Mouse (Mus musculus): Measurements from ENCODE around the gene Hist1h2be.

Hist1h2be gene

GRCm38 (mm10) chr13:23620733-23621531 is at the start of gene Hist1h2be:
Gene Hist1h2be (minus strand): TSS chr13:23621124.
- peak; percentile 53 to 59 for DNase-seq (ENCODE audit: low spot score in 2 of 2)

DNA sequence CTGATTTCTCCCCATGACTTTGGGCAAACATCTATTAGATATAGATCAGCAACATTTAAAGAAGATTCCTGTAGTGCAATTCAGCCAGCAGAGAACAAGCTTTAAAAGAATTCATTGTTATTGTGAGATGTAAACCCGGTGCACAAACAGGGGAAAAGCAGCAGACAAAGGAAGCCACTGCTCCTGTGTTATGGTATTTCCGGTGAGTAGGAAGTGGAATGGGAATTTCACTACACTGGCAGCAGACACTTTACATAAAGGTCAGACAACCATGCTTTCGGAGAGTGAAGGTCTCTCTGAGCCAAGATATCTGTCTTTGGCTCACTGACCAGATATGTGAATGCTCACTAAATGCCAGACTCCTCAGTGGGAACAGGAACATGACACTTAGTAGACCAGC is 41.6 kb upstream of the Hist1h2be start:
- no peak for DNase-seq (ENCODE audit: low spot score in 2 of 2)

DNA sequence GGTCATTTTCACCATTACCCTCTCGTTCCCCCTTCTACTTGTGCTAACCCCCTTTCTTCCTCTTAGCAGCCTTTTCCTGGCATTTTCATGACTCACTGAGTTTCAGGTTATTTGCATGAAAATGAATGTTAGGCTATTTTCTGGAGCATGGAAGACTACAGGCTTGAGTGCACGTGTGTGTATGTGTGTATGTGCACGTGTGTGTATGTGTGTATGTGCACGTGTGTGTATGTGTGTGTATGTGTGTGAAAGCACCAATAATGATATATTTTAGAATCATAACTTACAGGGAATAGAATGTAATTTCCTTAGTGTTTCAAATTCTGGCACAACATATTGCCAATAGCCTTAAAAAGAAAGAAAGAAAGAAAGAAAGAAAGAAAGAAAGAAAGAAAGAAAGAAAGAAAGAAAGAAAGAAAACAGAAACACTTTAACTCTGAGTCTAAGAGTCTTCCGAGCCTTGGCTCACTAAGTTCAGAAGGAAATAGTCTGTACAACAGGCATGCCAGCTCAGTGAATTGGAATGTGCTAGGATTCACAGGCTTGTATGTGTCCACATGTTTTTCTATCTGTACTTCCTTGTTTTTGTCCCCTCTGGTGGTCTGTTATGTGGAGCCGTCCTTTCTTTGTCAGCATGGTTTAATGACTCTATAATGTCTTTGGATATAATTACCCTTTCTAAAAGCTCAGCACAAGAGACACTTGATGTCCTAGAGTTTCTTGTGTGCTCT is 38.9 kb upstream of the Hist1h2be start:
- no peak for DNase-seq (ENCODE audit: low spot score in 2 of 2)

- DNase-seq (ENCODE audit: low spot score in 2 of 2), result no peak
These were observed 9.7 kb upstream of the Hist1h2be start for GRCm38 (mm10) chr13:23630653-23631052.

DNA sequence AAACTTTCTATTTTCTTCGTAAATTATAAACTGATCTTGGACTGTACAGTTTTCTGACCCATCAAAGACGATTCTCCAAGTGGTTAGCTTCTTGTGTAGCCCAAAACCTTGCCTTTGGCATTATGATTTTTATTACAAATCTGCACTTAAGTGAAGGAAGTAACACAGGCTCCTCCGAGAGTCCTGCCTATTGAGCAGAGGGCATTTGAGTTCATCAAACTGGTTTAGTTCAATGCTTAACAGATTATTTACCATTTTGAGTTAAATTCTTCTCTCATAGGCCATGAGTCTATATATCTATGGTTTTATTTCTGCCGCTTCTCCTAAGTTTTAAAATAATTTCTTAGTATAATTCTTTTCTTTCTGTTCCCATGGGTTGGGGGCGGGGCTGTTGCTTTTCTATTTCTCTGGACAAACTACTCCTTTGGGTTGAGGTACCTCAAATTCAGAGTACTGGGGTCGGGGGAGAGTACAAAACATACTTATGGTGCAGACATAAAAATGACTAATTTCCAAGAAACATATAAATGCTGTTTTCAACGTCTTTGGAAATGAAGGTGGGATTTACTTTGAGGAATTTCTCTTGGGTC is 2.0 kb upstream of the Hist1h2be start:
- DNase-seq (ENCODE audit: low spot score in 2 of 2), result no peak

- peak; percentile 76 to 83 for DNase-seq (ENCODE audit: low spot score in 2 of 2)
These were observed 1.3 kb upstream of the Hist1h2be start, which contains the start of gene Hist1h1e for GRCm38 (mm10) chr13:23622175-23622671. Gene Hist1h1e (minus strand): TSS chr13:23622558.

- peak; percentile 10 to 48 for DNase-seq (ENCODE audit: low spot score in 2 of 2)
These were observed 729 bp upstream of the Hist1h2be start for GRCm38 (mm10) chr13:23621532-23622174.

DNA sequence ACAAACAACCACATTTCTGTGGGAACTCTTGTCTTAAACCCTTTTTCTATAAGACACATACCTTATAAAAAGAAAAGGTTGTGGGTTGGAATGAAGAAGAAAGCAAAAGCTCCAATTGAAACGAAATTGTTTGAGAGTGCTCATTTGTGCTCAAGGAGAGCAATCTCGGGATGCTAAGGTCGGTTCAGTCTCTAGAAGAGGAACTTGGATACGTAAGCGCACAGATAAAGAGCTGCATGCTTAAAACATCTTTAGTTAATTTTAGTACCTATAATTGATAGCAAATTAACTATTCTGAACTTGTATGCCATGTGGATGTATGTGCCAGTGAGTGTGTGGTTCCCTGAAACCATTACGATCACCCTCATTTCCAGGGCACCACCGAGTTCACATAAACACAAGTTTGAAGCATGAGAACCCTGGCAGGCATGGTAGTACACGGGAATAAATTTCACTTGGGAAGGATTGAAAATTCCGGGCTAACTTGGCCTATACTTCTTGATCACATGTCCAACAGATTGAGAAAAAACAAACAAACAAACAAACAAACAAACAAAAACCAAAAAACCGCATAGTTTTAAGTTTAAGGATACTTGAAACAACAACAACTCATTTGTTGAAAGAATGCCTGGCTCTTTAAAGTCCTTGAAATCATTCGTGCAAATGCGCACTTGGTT is 730 bp downstream of the Hist1h2be start:
- DNase-seq (ENCODE audit: low spot score in 2 of 2), result no peak

DNA sequence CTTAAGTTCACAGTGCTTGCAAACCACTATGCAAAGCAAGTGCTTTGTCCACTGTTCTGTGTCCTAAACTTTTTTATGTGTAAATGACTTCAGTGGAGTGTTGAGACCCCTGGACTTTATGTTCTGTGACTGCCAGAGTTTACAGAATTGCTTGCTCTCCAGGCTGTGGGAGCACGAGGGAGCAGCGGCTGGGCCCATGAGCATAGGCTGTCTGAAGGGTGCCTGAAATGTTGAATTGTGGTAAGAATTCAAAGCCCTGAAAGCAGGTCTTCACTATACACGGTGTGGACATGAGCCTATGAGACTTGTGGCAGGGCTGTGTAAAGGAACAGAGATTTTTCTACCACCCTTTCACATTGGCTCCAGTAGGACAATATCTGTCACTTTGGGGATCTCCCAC is 9.3 kb downstream of the Hist1h2be start:
- no peak for DNase-seq (ENCODE audit: low spot score in 2 of 2)

DNA sequence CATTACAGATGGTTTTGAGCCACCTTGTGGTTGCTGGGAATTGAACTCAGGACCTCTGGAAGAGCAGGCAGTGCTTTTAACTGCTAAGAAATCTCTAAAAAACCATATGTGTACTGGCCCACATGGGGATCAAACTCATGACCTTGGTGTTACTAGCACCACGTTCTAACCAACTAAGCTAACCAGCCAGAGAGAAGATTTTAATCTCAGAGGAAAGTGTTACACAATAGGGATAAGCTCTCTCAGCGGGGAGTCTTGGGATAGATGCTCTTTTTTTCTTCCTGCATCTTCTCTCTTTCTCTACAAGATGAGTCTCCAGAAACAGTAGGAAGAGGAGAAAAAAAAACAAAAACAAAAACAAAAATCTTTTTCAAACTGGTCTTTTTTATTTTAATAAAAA is 10.5 kb downstream of the Hist1h2be start:
- DNase-seq (ENCODE audit: low spot score in 2 of 2), result no peak

GRCm38 (mm10) chr13:23609844-23610243 is 11.1 kb downstream of the Hist1h2be start:
- DNase-seq (ENCODE audit: low spot score in 2 of 2), result no peak

GRCm38 (mm10) chr13:23609209-23609608 is 11.7 kb downstream of the Hist1h2be start:
- no peak for DNase-seq (ENCODE audit: low spot score in 2 of 2)

DNA sequence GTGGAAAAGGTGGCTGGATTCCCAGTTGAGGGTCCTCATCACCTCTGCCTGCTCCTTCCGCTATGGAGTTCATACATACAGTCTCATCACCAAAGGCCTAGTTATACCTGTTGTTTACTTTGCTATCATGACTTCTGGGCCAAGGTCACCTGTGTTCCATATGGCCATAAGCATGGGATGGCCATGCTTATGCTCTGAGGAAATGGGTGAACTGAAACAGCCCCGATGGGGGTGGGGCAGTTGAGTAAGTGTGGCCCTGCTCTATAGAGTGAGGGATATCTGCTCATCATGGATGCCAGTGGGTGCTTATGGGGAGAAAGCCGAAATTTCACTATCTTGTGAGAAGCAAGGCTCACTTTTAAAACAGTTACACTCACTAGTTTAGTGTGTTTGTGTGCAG is 15.9 kb downstream of the Hist1h2be start:
- no peak for DNase-seq (ENCODE audit: low spot score in 2 of 2)

DNA sequence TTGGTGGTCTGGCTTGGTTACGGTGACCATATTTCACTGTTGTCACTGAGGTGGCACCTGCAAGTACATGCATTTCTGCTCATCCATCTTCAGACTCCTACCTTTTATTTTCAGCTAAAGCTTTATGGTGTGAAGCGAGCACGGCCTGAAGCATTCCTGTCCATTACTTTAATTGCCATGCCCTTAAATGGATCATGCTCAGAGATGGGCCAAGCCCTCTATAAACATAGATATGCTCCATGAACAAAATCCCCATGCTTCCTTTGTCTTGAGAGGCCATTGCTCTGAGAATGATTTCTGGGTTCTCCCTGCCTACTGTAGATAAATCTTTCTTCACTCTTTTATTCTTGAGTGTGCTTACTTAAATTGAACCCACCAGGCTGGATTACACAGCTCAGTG is 16.5 kb downstream of the Hist1h2be start:
- DNase-seq (ENCODE audit: low spot score in 2 of 2), result no peak

DNA sequence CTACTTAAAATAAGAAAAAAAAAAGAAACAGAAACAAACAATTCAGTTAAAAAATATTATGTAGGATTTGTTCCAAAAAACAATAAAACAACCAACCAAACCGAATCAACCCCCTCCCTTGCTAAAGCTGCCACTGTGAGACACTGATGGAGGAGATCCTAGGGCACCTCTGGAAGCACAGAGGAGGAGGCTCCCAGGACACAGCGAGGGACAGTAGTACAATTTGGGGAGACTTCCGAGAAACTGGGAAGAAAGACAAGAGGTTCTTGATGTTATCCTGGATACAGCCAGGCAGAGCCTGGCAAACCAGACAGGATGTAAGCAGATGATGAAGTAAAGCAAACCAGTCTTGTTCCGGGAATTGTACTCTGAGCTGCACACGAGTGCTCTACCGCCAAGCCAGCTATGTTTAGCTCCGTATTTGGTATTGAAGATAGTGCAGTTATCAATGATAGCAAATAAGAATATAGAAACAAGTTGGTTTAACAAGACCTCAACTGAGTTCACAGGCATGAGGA is 17.7 kb downstream of the Hist1h2be start:
- no peak for DNase-seq (ENCODE audit: low spot score in 2 of 2)

- peak; percentile 43 to 67 for DNase-seq (ENCODE audit: low spot score in 2 of 2)
These were observed 23.0 kb downstream of the Hist1h2be start for GRCm38 (mm10) chr13:23597957-23598356.

GRCm38 (mm10) chr13:23595622-23596372 is 25.1 kb downstream of the Hist1h2be start:
- DNase-seq (ENCODE audit: low spot score in 2 of 2), result no peak

DNA sequence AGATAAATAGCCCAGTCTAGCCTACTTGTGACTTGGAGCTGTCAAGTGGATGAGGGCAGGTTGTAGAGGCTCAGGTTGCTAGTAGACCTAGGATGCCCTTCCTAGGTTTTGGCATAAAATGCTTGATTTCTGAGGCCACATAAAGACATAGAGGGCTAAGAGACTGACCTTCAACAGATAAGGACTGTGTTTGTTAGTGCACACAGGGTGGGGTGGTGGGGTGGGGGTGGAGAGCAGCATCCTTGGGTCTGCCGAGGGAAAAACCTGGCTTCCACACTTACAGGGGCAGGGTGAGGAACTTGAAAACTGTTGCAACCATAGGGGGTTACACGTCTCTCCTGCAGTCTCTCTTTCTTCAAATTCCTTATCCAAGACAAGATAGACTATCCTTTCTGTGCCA is 25.7 kb downstream of the Hist1h2be start:
- no peak for DNase-seq (ENCODE audit: low spot score in 2 of 2)

GRCm38 (mm10) chr13:23593051-23593770 is 27.7 kb downstream of the Hist1h2be start:
- DNase-seq (ENCODE audit: low spot score in 2 of 2), result no peak

GRCm38 (mm10) chr13:23592614-23593013 is 28.3 kb downstream of the Hist1h2be start:
- no peak for DNase-seq (ENCODE audit: low spot score in 2 of 2)
